Comparison of ENCODE assay signal across 8 mouse cellular contexts in genomic region chr14:46564998-46565397, GRCm38 (mm10).
DNase-seq lines count a peak whose midpoint lies in the region; ATAC-seq and TF ChIP-seq lines count a peak whose summit lies in the region.

No protein-coding gene starts in this region.

- no peak overlapping the region for H3K27ac ChIP-seq in forebrain, embryonic 14.5 days (ENCODE audit: low read depth, low read length)
- H3K27ac ChIP-seq in forebrain, embryonic 11.5 days (ENCODE audit: low read depth, low read length), result no peak overlapping the region
- H3K27ac ChIP-seq in gastrocnemius, adult 2 months, result no peak overlapping the region
- no peak overlapping the region for H3K27ac ChIP-seq in lung, embryonic 14.5 days (ENCODE audit: low read depth)

- intact Hi-C loops in gastrocnemius, adult 2 months (cut with DNase I), result loop anchor here (10.0 kb wide), 3 partner anchors 160 to 690 kb away; no protein-coding TSS in a partner anchor

- no peak overlapping the region for H3K4me2 ChIP-seq in forebrain, embryonic 14.5 days (ENCODE audit: low read length)
- no peak overlapping the region for H3K4me2 ChIP-seq in forebrain, embryonic 11.5 days (ENCODE audit: low read depth, low read length, severe bottlenecking)
- no peak overlapping the region for H3K4me2 ChIP-seq in lung, embryonic 14.5 days

- WGBS in forebrain, embryonic 14.5 days, result 13% methylated on average over 3 of the region's 3 CpGs
- 16% methylated on average over 3 of the region's 3 CpGs for WGBS in forebrain, embryonic 11.5 days
- WGBS in lung, embryonic 14.5 days, result 20% methylated on average over 3 of the region's 3 CpGs

- 0 out of 2 replicates have a peak, but pooled peaks have one; percentile 32 for ATAC-seq in forebrain, embryonic 14.5 days
- no peak for ATAC-seq in forebrain, embryonic 11.5 days (replicated peaks; ENCODE audit: low FRiP score)
- ATAC-seq in lung, embryonic 14.5 days (ENCODE audit: insufficient read depth), result no peak

- H3K27me3 ChIP-seq in forebrain, embryonic 14.5 days (replicated peaks; ENCODE audit: control insufficient read depth, insufficient read depth, low read length), result no peaks in the 10 kb centered on the region
- H3K27me3 ChIP-seq in forebrain, embryonic 11.5 days (ENCODE audit: control insufficient read depth, insufficient read depth, low read length), result no peaks in the 10 kb centered on the region
- no peaks in the 10 kb centered on the region for H3K27me3 ChIP-seq in lung, embryonic 14.5 days (ENCODE audit: insufficient read depth, low read length)

- no peaks in the 10 kb centered on the region for H3K9me3 ChIP-seq in forebrain, embryonic 14.5 days (replicated peaks; ENCODE audit: control insufficient read depth, low read length)
- H3K9me3 ChIP-seq in forebrain, embryonic 11.5 days (ENCODE audit: control insufficient read depth, low read length), result no peaks in the 10 kb centered on the region
- no peaks in the 10 kb centered on the region for H3K9me3 ChIP-seq in lung, embryonic 14.5 days (ENCODE audit: low read depth, low read length)

- peak; percentile 56 for DNase-seq in forebrain, embryonic 14.5 days (ENCODE audit: low spot score)
- DNase-seq in forebrain, embryonic 11.5 days (ENCODE audit: low spot score), result no peak
- peak; percentile 1 for DNase-seq in A20 (ENCODE audit: low read depth, low spot score)
- peak; percentile 26 for DNase-seq in adrenal gland, postnatal 25 days
- DNase-seq in gastrocnemius, adult 2 months, result peak; percentile 40
- DNase-seq in kidney, postnatal 4 days, result peak; percentile 67 to 75
- peak; percentile 89 for DNase-seq in lung, embryonic 14.5 days
- DNase-seq in telencephalon, adult 2 months (ENCODE audit: low read depth, low spot score), result peak; percentile 16

- no peaks in the 10 kb centered on the region for H3K36me3 ChIP-seq in forebrain, embryonic 14.5 days (ENCODE audit: control insufficient read depth, insufficient read depth, low read length)
- H3K36me3 ChIP-seq in forebrain, embryonic 11.5 days (ENCODE audit: control insufficient read depth, insufficient read depth, low read length), result no peaks in the 10 kb centered on the region
- H3K36me3 ChIP-seq in lung, embryonic 14.5 days (ENCODE audit: insufficient read depth), result no peaks in the 10 kb centered on the region

- H3K9ac ChIP-seq in forebrain, embryonic 14.5 days (ENCODE audit: low read length), result no peak overlapping the region
- H3K9ac ChIP-seq in forebrain, embryonic 11.5 days (ENCODE audit: low read length), result no peak overlapping the region
- H3K9ac ChIP-seq in lung, embryonic 14.5 days, result no peak overlapping the region

- no peaks in the 10 kb centered on the region for H3K4me1 ChIP-seq in forebrain, embryonic 14.5 days (ENCODE audit: control insufficient read depth, insufficient read depth, low read length)
- H3K4me1 ChIP-seq in forebrain, embryonic 11.5 days (replicated peaks; ENCODE audit: control insufficient read depth, insufficient read depth, low read length), result no peaks in the 10 kb centered on the region
- H3K4me1 ChIP-seq in lung, embryonic 14.5 days (ENCODE audit: insufficient read depth), result peaks cover 11% of the 10 kb centered on the region

- H3K4me3 ChIP-seq in forebrain, embryonic 14.5 days (ENCODE audit: low read depth, low read length), result no peak overlapping the region
- H3K4me3 ChIP-seq in forebrain, embryonic 11.5 days (ENCODE audit: low read depth, low read length), result no peak overlapping the region
- H3K4me3 ChIP-seq in gastrocnemius, adult 2 months, result no peak overlapping the region
- no peak overlapping the region for H3K4me3 ChIP-seq in lung, embryonic 14.5 days (ENCODE audit: low read depth, low read length)

- peak; percentile 83 for TF ChIP-seq CTCF in gastrocnemius, adult 2 months (IDR thresholded peaks at IDR 0.05)
- peak; percentile 89 for TF ChIP-seq CTCF in lung, embryonic 14.5 days (IDR thresholded peaks at IDR 0.05; ENCODE audit: low read depth)
